7 mouse cellular contexts compared by ENCODE assay signal in genomic region chr3:80079801-80080418, GRCm38 (mm10).
A peak's percentile ranks its signal among the peaks of the same experiment; 100 is the strongest.
DNase-seq lines count a peak whose midpoint lies in the region; ATAC-seq lines count a peak whose summit lies in the region.

No protein-coding gene starts in this region.

- WGBS in forebrain, embryonic 16.5 days = 7% methylated on average over 10 of the region's 10 CpGs
- 14% methylated on average over 10 of the region's 10 CpGs for WGBS in hindbrain, embryonic 14.5 days

- H3K27ac ChIP-seq in forebrain, embryonic 16.5 days (ENCODE audit: low read length) = peak overlapping the region; percentile 72
- no peak overlapping the region for H3K27ac ChIP-seq in hindbrain, embryonic 14.5 days

- peak overlapping the region; percentile 25 for H3K4me3 ChIP-seq in forebrain, embryonic 16.5 days (replicated peaks; ENCODE audit: low read length)
- no peak overlapping the region for H3K4me3 ChIP-seq in hindbrain, embryonic 14.5 days (replicated peaks; ENCODE audit: low read length)

- peak; percentile 11 for DNase-seq in T-cell, adult 2 months (ENCODE audit: low spot score)
- DNase-seq in cerebellum, adult 11 months = peak; percentile 49
- peak; percentile 87 for DNase-seq in hindbrain, embryonic 14.5 days (ENCODE audit: low spot score)
- peak; percentile 49 to 81 for DNase-seq in layer of hippocampus, postnatal 25 days (ENCODE audit: extremely low spot score in 1 of 2, low spot score in 1 of 2)
- DNase-seq in lung, postnatal 4 days = peak; percentile 55 to 63
- peak; percentile 75 for DNase-seq in right cerebral cortex, adult 18-20 months

- peak overlapping the region; percentile 44 for H3K9ac ChIP-seq in forebrain, embryonic 16.5 days (replicated peaks; ENCODE audit: low read depth, low read length)
- no peak overlapping the region for H3K9ac ChIP-seq in hindbrain, embryonic 14.5 days

- H3K9me3 ChIP-seq in forebrain, embryonic 16.5 days (ENCODE audit: control insufficient read depth, low read length) = no peaks in the 10 kb centered on the region
- H3K9me3 ChIP-seq in hindbrain, embryonic 14.5 days (ENCODE audit: control insufficient read depth, low read length) = no peaks in the 10 kb centered on the region

- H3K4me1 ChIP-seq in forebrain, embryonic 16.5 days (replicated peaks; ENCODE audit: control insufficient read depth, insufficient read depth, low read length) = peaks cover 5% of the 10 kb centered on the region
- H3K4me1 ChIP-seq in hindbrain, embryonic 14.5 days (replicated peaks; ENCODE audit: control insufficient read depth, insufficient read depth, low read length) = no peaks in the 10 kb centered on the region

- no peaks in the 10 kb centered on the region for H3K27me3 ChIP-seq in forebrain, embryonic 16.5 days (replicated peaks; ENCODE audit: control insufficient read depth, insufficient read depth, low read length)
- no peaks in the 10 kb centered on the region for H3K27me3 ChIP-seq in hindbrain, embryonic 14.5 days (ENCODE audit: control insufficient read depth, insufficient read depth, low read length)

- peak overlapping the region; percentile 49 for H3K4me2 ChIP-seq in forebrain, embryonic 16.5 days (ENCODE audit: low read length)
- peak overlapping the region; percentile 28 for H3K4me2 ChIP-seq in hindbrain, embryonic 14.5 days (replicated peaks)

- peak; percentile 69 for ATAC-seq in forebrain, embryonic 16.5 days
- ATAC-seq in hindbrain, embryonic 14.5 days (ENCODE audit: low FRiP score) = no peak

- no peaks in the 10 kb centered on the region for H3K36me3 ChIP-seq in forebrain, embryonic 16.5 days (ENCODE audit: control insufficient read depth, insufficient read depth)
- no peaks in the 10 kb centered on the region for H3K36me3 ChIP-seq in hindbrain, embryonic 14.5 days (replicated peaks; ENCODE audit: control insufficient read depth, insufficient read depth)

Comparison
In these comparisons a context has a peak if more than half of its experiments do, and no peak if none do; other contexts are left out.
1. DNase-seq: peak in every context shown above with its lines; median percentile 87 in hindbrain, embryonic 14.5 days; 75 in right cerebral cortex, adult 18-20 months; 65 in layer of hippocampus, postnatal 25 days; 59 in lung, postnatal 4 days; 49 in cerebellum, adult 11 months; 11 in T-cell, adult 2 months.